Mouse (Mus musculus): ENCODE measurements at regions not wholly inside any gene's neighbourhood (a gene's known extent, or its start where the extent isn't known, plus 50 kb on each side); places are given as distances from the start of the nearest gene placed in this dataset.
"Not testable (repeated sequence)": the region's sequence is repeated elsewhere in the genome, so short reads cannot be mapped to it uniquely, and the experiment has no call there.

DNA sequence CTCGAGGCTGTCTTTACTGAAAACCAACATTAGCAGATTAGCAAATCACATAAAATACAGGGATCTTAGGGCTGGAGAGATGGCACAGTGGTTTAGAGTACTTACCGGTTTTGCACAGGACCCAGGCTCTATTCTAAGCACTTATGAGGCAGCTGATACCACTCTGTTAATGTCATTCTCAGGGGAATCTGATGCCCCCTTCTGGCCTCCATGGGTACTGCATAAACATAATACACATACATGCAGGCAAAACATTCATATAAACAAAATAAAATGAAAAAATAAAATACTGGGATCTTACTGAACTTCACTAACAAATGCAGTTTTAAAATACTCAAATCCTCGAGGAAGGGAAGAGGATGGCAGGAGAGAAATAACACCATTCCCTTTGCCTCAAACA lies 164.3 kb upstream of the Supt20 start:
- no peak for ATAC-seq (replicated peaks in 1 of 2; ENCODE audit: insufficient read depth in 1 of 2, low FRiP score in 2 of 2, low TSS enrichment in 1 of 2, low read depth in 1 of 2, poor library complexity in 2 of 2, severe bottlenecking in 2 of 2)

DNA sequence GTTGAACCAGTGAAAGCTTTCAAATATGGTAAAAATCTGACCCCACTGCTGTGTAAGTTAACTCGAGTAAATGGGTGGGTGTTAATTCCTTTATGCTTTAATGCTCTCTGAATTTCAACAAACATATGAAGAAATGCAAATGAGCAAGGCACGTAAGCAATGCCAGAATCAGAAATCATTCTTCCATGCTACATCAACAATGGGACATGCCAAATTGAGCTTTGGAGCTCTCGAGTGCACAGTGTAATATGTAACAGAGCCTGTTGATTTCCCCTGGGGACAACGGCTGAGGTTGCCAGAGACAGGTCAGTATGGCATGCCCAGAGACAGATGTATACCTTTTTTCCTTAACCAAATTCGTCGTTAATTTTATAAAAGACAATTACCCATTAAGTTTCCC lies 162.4 kb upstream of the Supt20 start:
- no peak for ATAC-seq (replicated peaks in 1 of 2; ENCODE audit: insufficient read depth in 1 of 2, low FRiP score in 2 of 2, low TSS enrichment in 1 of 2, low read depth in 1 of 2, poor library complexity in 2 of 2, severe bottlenecking in 2 of 2)

DNA sequence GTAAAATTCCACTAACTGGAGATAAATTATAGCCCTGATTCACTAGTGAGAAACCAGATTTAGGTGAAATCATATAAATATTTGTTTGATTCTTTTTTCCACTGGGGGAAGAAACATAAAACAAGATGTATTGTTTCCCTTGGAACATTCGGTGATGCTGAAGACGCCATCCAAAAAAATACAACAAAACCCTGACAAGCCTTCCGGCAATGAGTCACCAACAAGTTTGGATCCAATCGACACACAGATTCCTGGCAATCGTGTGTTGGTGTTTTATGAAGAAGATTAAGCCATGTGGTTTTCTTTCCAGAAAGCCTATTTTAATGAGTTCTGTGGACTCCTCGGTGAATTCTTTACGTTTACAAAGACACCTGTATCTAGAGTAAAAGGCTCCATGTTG lies 157.2 kb upstream of the Supt20 start:
- no peak for ATAC-seq (replicated peaks in 1 of 2; ENCODE audit: insufficient read depth in 1 of 2, low FRiP score in 2 of 2, low TSS enrichment in 1 of 2, low read depth in 1 of 2, poor library complexity in 2 of 2, severe bottlenecking in 2 of 2)

GRCm38 (mm10) chr3:54538055-54538454 lies 154.6 kb upstream of the Supt20 start:
- ATAC-seq (replicated peaks in 1 of 2; ENCODE audit: insufficient read depth in 1 of 2, low FRiP score in 2 of 2, low TSS enrichment in 1 of 2, low read depth in 1 of 2, poor library complexity in 2 of 2, severe bottlenecking in 2 of 2) = peak; percentile 72 to 73; a peak in 3 of 4 replicates

DNA sequence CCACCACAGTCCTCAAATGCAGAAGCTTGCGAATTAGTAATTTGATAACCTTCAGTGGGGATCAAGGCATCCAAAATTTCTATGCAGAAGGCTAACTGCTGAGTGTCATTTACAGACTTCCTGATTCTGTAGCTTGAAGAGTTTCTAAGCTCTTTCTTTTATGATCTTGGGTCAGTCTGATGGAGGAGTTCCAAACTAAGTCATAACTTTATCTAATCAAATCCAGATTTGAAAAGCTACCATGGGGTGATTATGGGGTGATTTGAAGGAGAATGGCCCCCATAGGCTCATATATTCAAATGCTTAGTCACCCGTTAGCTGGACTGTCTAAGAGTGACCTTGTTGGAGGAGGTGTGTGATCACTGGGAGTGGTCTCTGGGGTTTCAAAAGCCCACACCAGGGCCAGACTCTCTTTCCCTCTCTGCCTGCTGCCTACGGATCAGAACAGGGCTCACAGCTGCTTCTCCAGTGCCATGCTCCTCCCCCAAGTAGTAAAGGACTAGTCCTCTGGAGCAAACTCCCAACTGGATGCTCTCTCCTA lies 152.0 kb upstream of the Supt20 start:
- ATAC-seq (replicated peaks in 1 of 2; ENCODE audit: insufficient read depth in 1 of 2, low FRiP score in 2 of 2, low TSS enrichment in 1 of 2, low read depth in 1 of 2, poor library complexity in 2 of 2, severe bottlenecking in 2 of 2) = no peak

DNA sequence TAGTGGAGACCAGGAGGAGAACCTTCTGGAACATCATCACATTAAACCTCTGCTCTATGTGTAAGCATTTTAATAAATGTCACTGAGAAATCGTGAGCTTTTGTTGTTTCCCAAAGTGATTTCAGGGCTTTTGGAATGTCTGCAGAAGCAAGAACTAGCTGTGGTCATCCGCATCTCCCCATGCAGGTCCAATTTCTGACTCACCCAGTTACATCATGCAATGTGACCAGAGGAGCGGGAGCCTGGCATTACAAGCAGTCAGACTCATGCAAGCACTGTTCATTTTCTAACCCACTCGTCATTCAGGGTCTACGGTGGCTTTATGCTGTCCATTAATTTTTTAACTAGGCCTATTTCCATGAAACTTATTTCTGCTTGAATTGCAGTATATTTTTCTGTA lies 151.2 kb upstream of the Supt20 start:
- ATAC-seq (replicated peaks in 1 of 2; ENCODE audit: insufficient read depth in 1 of 2, low FRiP score in 2 of 2, low TSS enrichment in 1 of 2, low read depth in 1 of 2, poor library complexity in 2 of 2, severe bottlenecking in 2 of 2) = no peak

GRCm38 (mm10) chr3:54545393-54545792 lies 147.2 kb upstream of the Supt20 start:
- no peak for ATAC-seq (replicated peaks in 1 of 2; ENCODE audit: insufficient read depth in 1 of 2, low FRiP score in 2 of 2, low TSS enrichment in 1 of 2, low read depth in 1 of 2, poor library complexity in 2 of 2, severe bottlenecking in 2 of 2)

DNA sequence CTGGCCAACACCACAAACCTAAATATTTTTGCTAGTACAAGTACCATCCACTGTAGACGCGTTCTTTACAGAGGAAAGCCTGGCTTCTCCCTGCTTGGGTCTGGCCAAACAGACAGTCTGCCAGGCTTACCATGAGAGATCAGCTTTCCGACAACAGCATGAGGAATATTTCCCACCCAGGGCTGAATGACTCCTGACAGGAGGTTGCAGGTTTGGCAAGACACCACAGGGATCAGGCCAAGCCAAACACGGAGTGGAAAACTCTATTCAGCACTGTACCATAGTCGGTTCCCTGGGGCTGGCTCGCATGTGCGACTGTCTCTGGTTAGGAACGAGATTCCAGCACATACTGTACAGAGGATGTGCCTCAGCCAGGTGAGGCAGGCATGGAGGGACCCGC lies 140.7 kb upstream of the Supt20 start:
- ATAC-seq (replicated peaks in 1 of 2; ENCODE audit: insufficient read depth in 1 of 2, low FRiP score in 2 of 2, low TSS enrichment in 1 of 2, low read depth in 1 of 2, poor library complexity in 2 of 2, severe bottlenecking in 2 of 2) = no peak

DNA sequence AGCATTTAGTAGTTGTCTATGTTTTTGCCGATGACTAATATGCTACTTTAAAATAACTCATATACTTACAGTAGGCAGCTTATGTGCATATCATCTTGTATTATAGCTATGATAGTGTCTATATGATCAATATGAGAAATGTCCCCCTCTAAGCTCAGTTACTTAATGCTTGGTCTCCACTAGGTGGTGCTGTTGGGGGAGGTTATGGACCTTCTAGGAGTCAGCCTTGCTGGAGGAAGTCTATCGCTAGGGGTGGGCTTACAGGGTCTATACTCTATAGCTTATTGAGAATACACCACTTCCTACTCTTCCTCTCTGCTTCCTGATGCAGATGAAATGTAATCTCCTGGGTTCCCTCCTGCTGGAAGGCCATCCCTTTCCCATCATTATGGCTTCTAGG lies 136.7 kb upstream of the Supt20 start:
- no peak for ATAC-seq (replicated peaks in 1 of 2; ENCODE audit: insufficient read depth in 1 of 2, low FRiP score in 2 of 2, low TSS enrichment in 1 of 2, low read depth in 1 of 2, poor library complexity in 2 of 2, severe bottlenecking in 2 of 2)

- no peak for ATAC-seq (replicated peaks in 1 of 2; ENCODE audit: insufficient read depth in 1 of 2, low FRiP score in 2 of 2, low TSS enrichment in 1 of 2, low read depth in 1 of 2, poor library complexity in 2 of 2, severe bottlenecking in 2 of 2)
Observed at GRCm38 (mm10) chr3:54559053-54559452, 133.6 kb upstream of the Supt20 start.

DNA sequence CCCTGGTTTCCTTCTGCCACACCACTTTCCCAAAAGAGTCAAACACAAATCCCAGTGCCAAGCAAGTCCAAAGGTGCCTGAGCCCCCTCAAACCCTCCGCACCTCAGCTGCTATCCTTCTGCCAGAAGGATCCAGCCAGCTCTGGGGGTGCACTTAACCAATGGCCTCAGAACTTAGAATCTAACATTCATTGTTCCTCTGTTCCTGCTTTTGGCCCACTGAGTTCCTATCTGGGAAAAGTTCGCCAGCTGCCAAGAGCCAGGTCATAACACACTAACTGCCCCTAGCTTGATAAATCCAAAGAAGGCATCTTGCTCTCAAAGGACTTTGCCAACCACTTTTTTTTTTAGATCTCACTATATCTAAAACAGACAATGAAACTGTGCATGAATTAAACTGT lies 133.1 kb upstream of the Supt20 start:
- ATAC-seq (replicated peaks in 1 of 2; ENCODE audit: insufficient read depth in 1 of 2, low FRiP score in 2 of 2, low TSS enrichment in 1 of 2, low read depth in 1 of 2, poor library complexity in 2 of 2, severe bottlenecking in 2 of 2) = no peak

GRCm38 (mm10) chr3:54560056-54560922 lies 132.3 kb upstream of the Supt20 start:
- peak; percentile 71 to 77 for ATAC-seq (replicated peaks in 1 of 2; ENCODE audit: insufficient read depth in 1 of 2, low FRiP score in 2 of 2, low TSS enrichment in 1 of 2, low read depth in 1 of 2, poor library complexity in 2 of 2, severe bottlenecking in 2 of 2)

DNA sequence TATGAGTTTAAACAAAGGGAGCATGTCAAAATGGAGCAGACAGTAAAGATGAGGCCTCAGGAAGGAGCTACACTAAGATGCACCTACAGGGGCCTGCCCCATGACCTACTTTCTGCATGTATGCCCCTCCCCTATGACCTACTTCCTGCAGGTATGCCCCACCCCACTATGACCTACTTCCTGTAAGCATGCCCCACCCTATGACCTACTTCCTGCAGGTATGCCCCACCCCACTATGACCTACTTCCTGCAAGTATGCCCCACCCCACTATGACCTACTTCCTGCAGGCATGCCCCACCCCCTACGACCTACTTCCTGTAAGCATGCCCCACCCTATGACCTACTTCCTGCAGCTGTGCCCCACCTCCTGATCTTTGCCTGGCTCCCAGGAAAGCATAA lies 125.3 kb upstream of the Supt20 start:
- ATAC-seq (replicated peaks in 1 of 2; ENCODE audit: insufficient read depth in 1 of 2, low FRiP score in 2 of 2, low TSS enrichment in 1 of 2, low read depth in 1 of 2, poor library complexity in 2 of 2, severe bottlenecking in 2 of 2) = peak in 1 of 2 experiments; percentile 72; a peak in 3 of 4 replicates

DNA sequence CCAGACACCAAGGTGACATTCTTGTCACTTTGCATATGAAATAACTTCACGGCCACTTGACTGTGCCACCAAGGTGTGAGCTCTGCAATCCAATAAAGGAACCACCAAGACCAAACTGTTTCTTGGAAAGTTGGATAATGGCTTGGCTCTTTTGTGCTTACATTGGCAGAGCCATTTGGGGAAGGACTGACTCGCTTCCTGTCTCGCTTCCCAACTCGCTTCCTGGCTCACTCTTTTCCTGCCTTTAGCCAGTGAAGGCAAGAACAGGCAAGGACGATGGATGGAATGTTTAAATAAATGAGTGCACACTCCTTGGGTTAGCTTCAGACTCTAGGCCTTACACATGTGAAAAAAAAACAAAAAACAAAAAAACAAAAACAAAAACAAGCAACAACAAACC lies 124.5 kb upstream of the Supt20 start:
- ATAC-seq (replicated peaks in 1 of 2; ENCODE audit: insufficient read depth in 1 of 2, low FRiP score in 2 of 2, low TSS enrichment in 1 of 2, low read depth in 1 of 2, poor library complexity in 2 of 2, severe bottlenecking in 2 of 2) = no peak

DNA sequence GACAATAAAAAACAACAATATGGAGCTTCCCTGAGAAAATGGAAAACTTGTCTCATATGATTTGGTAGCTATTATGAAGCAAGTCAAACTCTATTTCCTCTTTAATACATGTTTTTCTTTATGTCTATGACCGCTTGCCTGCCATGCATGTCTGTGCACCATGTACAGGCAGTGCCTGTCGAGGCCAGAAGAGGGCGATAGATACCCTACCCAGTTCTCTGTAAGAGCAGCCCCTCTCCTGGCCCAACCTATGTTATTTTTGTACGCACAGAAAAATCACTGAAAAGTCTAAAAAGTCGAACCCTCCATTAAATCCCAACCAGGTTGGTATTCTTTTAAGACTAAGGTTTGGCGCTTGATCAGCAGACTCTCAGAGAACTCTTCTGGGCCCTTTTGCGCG lies 122.1 kb upstream of the Supt20 start:
- ATAC-seq (replicated peaks in 1 of 2; ENCODE audit: insufficient read depth in 1 of 2, low FRiP score in 2 of 2, low TSS enrichment in 1 of 2, low read depth in 1 of 2, poor library complexity in 2 of 2, severe bottlenecking in 2 of 2) = no peak

- ATAC-seq (replicated peaks in 1 of 2; ENCODE audit: insufficient read depth in 1 of 2, low FRiP score in 2 of 2, low TSS enrichment in 1 of 2, low read depth in 1 of 2, poor library complexity in 2 of 2, severe bottlenecking in 2 of 2) = no peak
Observed at GRCm38 (mm10) chr3:54577851-54578250, 114.8 kb upstream of the Supt20 start.

- ATAC-seq (replicated peaks in 1 of 2; ENCODE audit: insufficient read depth in 1 of 2, low FRiP score in 2 of 2, low TSS enrichment in 1 of 2, low read depth in 1 of 2, poor library complexity in 2 of 2, severe bottlenecking in 2 of 2) = no peak
Observed at GRCm38 (mm10) chr3:54579425-54579824, 113.2 kb upstream of the Supt20 start.

- no peak for ATAC-seq (replicated peaks in 1 of 2; ENCODE audit: insufficient read depth in 1 of 2, low FRiP score in 2 of 2, low TSS enrichment in 1 of 2, low read depth in 1 of 2, poor library complexity in 2 of 2, severe bottlenecking in 2 of 2)
Observed at GRCm38 (mm10) chr3:54580339-54580738, 112.3 kb upstream of the Supt20 start.

DNA sequence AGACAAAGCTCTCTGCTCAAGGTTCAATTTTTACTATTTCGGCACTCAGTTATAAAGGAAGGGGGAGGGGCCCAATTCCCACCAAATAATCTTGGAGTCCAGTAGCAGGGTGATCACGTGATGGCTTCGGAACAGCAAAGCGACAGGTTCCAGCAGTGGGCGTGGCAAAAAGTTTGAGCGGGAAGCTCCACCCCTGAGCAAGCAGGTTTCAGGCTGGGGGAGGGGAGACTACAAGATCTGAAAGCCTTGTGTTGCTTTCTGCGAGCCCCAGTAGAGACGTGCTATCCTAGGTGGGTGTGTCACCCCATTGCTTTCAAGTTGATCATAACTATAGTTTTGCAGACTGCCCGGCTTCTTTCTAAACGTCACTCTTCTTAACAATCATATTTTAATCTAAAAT lies 106.8 kb upstream of the Supt20 start:
- not testable (repeated sequence) for ATAC-seq (replicated peaks in 1 of 2; ENCODE audit: insufficient read depth in 1 of 2, low FRiP score in 2 of 2, low TSS enrichment in 1 of 2, low read depth in 1 of 2, poor library complexity in 2 of 2, severe bottlenecking in 2 of 2)

Data from hematopoietic stem cell, adult 5-6 weeks (primary cell).